Mouse (Mus musculus) intestine, embryonic 14.5 days (tissue): Measurements from ENCODE around the gene Mlip. TPM values are rescaled to one million over a fixed set of nuclear protein-coding genes. Genes with fewer than 3 reads are reported as not detected.
A peak's percentile ranks its signal among the peaks of the same experiment; 100 is the strongest.
"Not testable (repeated sequence)": the region's sequence is repeated elsewhere in the genome, so short reads cannot be mapped to it uniquely, and the experiment has no call there.

Source experiments
- ATAC-seq: fragments of 200-750 bp; cut with Nextera tagmentation; replicated peaks from 2 replicates; pipeline ENCODE4 v1.8.0; 2017; ENCODE audit warnings: low read depth, moderate number of reproducible peaks, moderate TSS enrichment, moderate library complexity; ENCODE audit not compliant: low FRiP score, low TSS enrichment
- DNase-seq: peaks from one replicate; pipeline ENCODE4 v3.0.0-alpha.2; 2018; ENCODE audit warnings: low spot score
- H3K27ac ChIP-seq: fragments of 300-500 bp; sonication (generic); 2 replicates; pipeline ENCODE4 v1.5.1; 2014; ENCODE audit warnings: low read depth, mild to moderate bottlenecking, control low read depth
- H3K27me3 ChIP-seq: fragments of 300-500 bp; sonication (generic); replicated peaks from 2 replicates; pipeline ENCODE4 v1.6.1; 2014; ENCODE audit warnings: low read length, control low read depth; ENCODE audit not compliant: control insufficient read depth, insufficient read depth
- H3K36me3 ChIP-seq: fragments of 300-500 bp; sonication (generic); 2 replicates; pipeline ENCODE4 v1.6.1; 2014; ENCODE audit warnings: low read length, control low read depth; ENCODE audit not compliant: control insufficient read depth, insufficient read depth
- H3K4me1 ChIP-seq: fragments of 300-500 bp; sonication (generic); replicated peaks from 2 replicates; pipeline ENCODE4 v1.6.1; 2014; ENCODE audit warnings: low read length, control low read depth, mixed read lengths; ENCODE audit not compliant: control insufficient read depth, insufficient read depth
- H3K4me2 ChIP-seq: fragments of 300-500 bp; sonication (generic); 2 replicates; pipeline ENCODE4 v1.6.1; 2014; ENCODE audit warnings: low read length
- H3K4me3 ChIP-seq: fragments of 300-500 bp; sonication (generic); 2 replicates; pipeline ENCODE4 v1.5.1; 2014; ENCODE audit warnings: low read depth, low read length, control low read depth, mixed read lengths
- H3K9ac ChIP-seq: fragments of 300-500 bp; sonication (generic); 2 replicates; pipeline ENCODE4 v1.6.1; 2014; ENCODE audit warnings: mild to moderate bottlenecking, low read length
- H3K9me3 ChIP-seq: fragments of 300-500 bp; sonication (generic); 2 replicates; pipeline ENCODE4 v1.6.1; 2016; ENCODE audit warnings: low read length, control low read depth; ENCODE audit not compliant: control insufficient read depth
- WGBS: fragments of 180-500 bp; shearing (Covaris S2); extraction: QIAGEN DNeasy Blood & Tissue Kit; methylation state at CpG from one replicate; pipeline ENCODE4 v1.1.7; 2014; 5-methylcytosine and 5-hydroxymethylcytosine counted together
- polyA plus RNA-seq: library from polyadenylated mRNA; unstranded; fragments of >200 nt; fragmentation: Nextera tagmentation; extraction: Ambion mirVana; gene quantifications from 2 replicates; pipeline ENCODE4 v1.2.1, GENCODE M21; 2014

The Mlip gene
- polyA plus RNA-seq, 1 experiment from 2014 or later: 0.42 TPM

DNA sequence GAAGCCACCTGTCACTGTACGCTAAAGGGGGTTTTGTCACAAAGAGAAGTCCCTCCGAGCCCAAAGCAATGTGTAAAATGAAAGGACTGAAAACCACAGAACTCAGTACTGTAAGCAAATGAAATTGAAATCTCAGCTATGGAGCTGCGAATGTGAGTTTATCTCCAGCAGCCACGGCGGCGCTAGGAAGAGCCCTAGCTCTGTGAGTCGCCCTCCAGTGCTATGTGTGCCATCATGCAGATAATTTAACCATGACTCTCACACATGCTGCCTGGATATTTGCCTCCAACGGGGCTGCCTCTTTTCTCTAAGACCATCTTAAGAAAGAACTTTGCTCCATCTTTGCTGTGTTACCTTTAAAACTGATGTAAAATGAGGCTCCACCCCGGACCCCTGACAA lies 16.5 kb upstream of the Mlip start:
- WGBS: 80% methylated on average over 9 of the region's 9 CpGs
- DNase-seq (peak; percentile 45), ATAC-seq (no peak)
- Histone ChIP-seq H3K27me3 (no peaks in the 10 kb centered on the region), H3K9me3 (no peaks in the 10 kb centered on the region), H3K9ac (no peak overlapping the region), H3K36me3 (no peaks in the 10 kb centered on the region), H3K4me1 (no peaks in the 10 kb centered on the region), H3K27ac (no peak overlapping the region), H3K4me2 (no peak overlapping the region), H3K4me3 (no peak overlapping the region)

GRCm38 (mm10) chr9:77364681-77365080 lies 11.9 kb upstream of the Mlip start:
- not testable (repeated sequence) for H3K27ac ChIP-seq, H3K4me2 ChIP-seq, H3K9me3 ChIP-seq, H3K36me3 ChIP-seq, H3K4me1 ChIP-seq, ATAC-seq, H3K9ac ChIP-seq, DNase-seq, H3K27me3 ChIP-seq, H3K4me3 ChIP-seq
- 72% methylated on average over 9 of the region's 9 CpGs for WGBS

GRCm38 (mm10) chr9:77362906-77363305 lies 10.1 kb upstream of the Mlip start:
- Histone ChIP-seq H3K27ac (no peak overlapping the region), H3K9ac (no peak overlapping the region)
- DNase-seq: no peak

GRCm38 (mm10) chr9:77360654-77361053 lies 7.9 kb upstream of the Mlip start:
- Histone ChIP-seq H3K27me3 (no peaks in the 10 kb centered on the region), H3K9ac (no peak overlapping the region), H3K36me3 (no peaks in the 10 kb centered on the region), H3K4me1 (no peaks in the 10 kb centered on the region), H3K4me3 (no peak overlapping the region), H3K4me2 (no peak overlapping the region), H3K9me3 (no peaks in the 10 kb centered on the region), H3K27ac (no peak overlapping the region)
- ATAC-seq (no peak), DNase-seq (no peak)
- WGBS: 86% methylated on average over 8 of the region's 8 CpGs

More at GRCm38 (mm10) chr9:77362906-77363305, 10.1 kb upstream of the Mlip start:
- Histone ChIP-seq H3K4me1 (no peaks in the 10 kb centered on the region), H3K9me3 (no peaks in the 10 kb centered on the region), H3K4me3 (no peak overlapping the region), H3K27me3 (no peaks in the 10 kb centered on the region), H3K4me2 (no peak overlapping the region), H3K36me3 (no peaks in the 10 kb centered on the region)
- no peak for ATAC-seq

GRCm38 (mm10) chr9:77359278-77359973 lies 6.7 kb upstream of the Mlip start:
- Histone ChIP-seq H3K27ac (no peak overlapping the region), H3K4me1 (no peaks in the 10 kb centered on the region), H3K9me3 (no peaks in the 10 kb centered on the region), H3K36me3 (no peaks in the 10 kb centered on the region), H3K4me2 (no peak overlapping the region), H3K27me3 (no peaks in the 10 kb centered on the region), H3K9ac (no peak overlapping the region), H3K4me3 (no peak overlapping the region)
- no peak for DNase-seq
- no peak for ATAC-seq
- 92% methylated on average over 10 of the region's 10 CpGs for WGBS

- H3K4me2 ChIP-seq: no peak overlapping the region
- no peaks in the 10 kb centered on the region for H3K9me3 ChIP-seq
- ATAC-seq (no peak), DNase-seq (no peak)
- H3K36me3 ChIP-seq: no peaks in the 10 kb centered on the region
- H3K4me1 ChIP-seq: no peaks in the 10 kb centered on the region
- no peak overlapping the region for H3K27ac ChIP-seq
- H3K27me3 ChIP-seq: no peaks in the 10 kb centered on the region
- H3K9ac ChIP-seq: no peak overlapping the region
- 76% methylated on average over 4 of the region's 4 CpGs for WGBS
- no peak overlapping the region for H3K4me3 ChIP-seq
Measured at GRCm38 (mm10) chr9:77353942-77354341, 1.2 kb upstream of the Mlip start.

GRCm38 (mm10) chr9:77347704-77348103 lies 5.1 kb downstream of the Mlip start:
- no peaks in the 10 kb centered on the region for H3K36me3 ChIP-seq
- no peaks in the 10 kb centered on the region for H3K27me3 ChIP-seq
- no peak overlapping the region for H3K9ac ChIP-seq
- H3K9me3 ChIP-seq: no peaks in the 10 kb centered on the region
- no peaks in the 10 kb centered on the region for H3K4me1 ChIP-seq
- 44% methylated on average over 7 of the region's 7 CpGs for WGBS
- no peak overlapping the region for H3K27ac ChIP-seq
- H3K4me2 ChIP-seq: no peak overlapping the region
- DNase-seq (no peak), ATAC-seq (no peak)
- no peak overlapping the region for H3K4me3 ChIP-seq

DNA sequence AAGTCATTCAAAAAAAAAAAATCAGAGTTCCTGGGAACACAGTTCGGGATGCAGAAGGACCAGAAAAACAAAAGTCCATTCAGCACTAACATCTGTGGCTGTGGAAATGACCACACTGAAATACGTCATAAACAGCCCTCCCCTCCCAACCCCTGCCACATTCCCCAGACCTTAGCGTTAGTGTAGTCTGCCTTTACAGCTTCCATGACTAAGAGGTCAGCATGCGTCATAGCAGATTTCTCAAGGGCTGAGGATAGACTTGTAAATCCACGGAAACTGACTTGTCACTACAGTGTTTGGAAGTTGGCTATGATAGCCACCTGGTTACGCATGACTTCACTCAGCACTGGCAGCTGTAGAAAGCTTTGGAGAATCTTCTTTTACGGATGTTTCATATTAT lies 8.5 kb downstream of the Mlip start:
- ATAC-seq (no peak), DNase-seq (no peak)
- no peak overlapping the region for H3K9ac ChIP-seq
- H3K4me3 ChIP-seq: no peak overlapping the region
- H3K4me1 ChIP-seq: no peaks in the 10 kb centered on the region
- no peak overlapping the region for H3K4me2 ChIP-seq
- no peak overlapping the region for H3K27ac ChIP-seq
- H3K9me3 ChIP-seq: no peaks in the 10 kb centered on the region
- no peaks in the 10 kb centered on the region for H3K27me3 ChIP-seq
- H3K36me3 ChIP-seq: no peaks in the 10 kb centered on the region
- 53% methylated on average over 7 of the region's 7 CpGs for WGBS

DNA sequence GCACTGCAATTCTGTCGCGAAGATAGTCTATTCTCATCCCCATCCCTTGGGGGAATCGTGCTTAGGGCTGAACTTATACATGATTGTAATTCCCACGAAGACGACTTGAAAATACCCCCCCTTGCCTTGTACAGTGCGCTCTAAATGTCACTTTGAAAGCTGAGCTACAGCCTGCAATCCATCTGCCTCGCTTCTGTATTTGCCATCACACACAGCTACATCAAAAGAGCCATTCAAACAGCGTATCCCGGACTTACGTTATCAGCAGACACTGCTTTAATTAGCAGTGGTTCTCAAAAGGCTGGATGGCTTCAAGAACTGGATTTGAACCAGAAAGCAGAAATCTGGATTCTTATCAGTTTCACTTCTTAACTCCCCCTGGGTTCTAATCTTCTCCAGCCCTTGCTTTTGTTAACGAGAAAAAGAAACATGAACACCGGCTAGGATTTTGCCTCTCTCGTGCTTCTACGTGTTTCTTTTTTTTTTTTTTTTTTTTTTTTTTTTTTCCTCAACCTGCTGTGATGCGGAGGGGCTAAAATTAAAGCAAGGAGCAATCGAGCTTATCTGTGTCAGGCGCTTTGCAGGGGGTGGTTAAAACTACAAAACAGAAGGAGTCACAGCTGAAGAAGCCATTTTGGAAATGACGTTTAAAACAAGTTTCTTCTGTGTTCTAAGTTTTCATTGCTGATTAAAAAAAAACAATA lies 12.5 kb downstream of the Mlip start:
- H3K4me3 ChIP-seq: no peak overlapping the region; the same call in 1 of the 2 replicates
- ATAC-seq: no peak; the same call in 1 of the 2 replicates
- no peaks in the 10 kb centered on the region for H3K36me3 ChIP-seq
- 34% methylated on average over 18 of the region's 18 CpGs for WGBS
- no peak for DNase-seq
- H3K27ac ChIP-seq: no peak overlapping the region
- peak overlapping the region; percentile 29 for H3K4me2 ChIP-seq
- H3K9me3 ChIP-seq: no peaks in the 10 kb centered on the region
- H3K4me1 ChIP-seq: no peaks in the 10 kb centered on the region
- no peak overlapping the region for H3K9ac ChIP-seq
- no peaks in the 10 kb centered on the region for H3K27me3 ChIP-seq
